Mouse (Mus musculus): Measurements from ENCODE around the gene Sdk2. TPM values are rescaled to one million over a fixed set of nuclear protein-coding genes. Genes with fewer than 3 reads are reported as not detected.

The Sdk2 gene
- total and polyA plus RNA-seq, 2 experiments from 2014 or later, result 1.9 to 18.5 TPM

DNA sequence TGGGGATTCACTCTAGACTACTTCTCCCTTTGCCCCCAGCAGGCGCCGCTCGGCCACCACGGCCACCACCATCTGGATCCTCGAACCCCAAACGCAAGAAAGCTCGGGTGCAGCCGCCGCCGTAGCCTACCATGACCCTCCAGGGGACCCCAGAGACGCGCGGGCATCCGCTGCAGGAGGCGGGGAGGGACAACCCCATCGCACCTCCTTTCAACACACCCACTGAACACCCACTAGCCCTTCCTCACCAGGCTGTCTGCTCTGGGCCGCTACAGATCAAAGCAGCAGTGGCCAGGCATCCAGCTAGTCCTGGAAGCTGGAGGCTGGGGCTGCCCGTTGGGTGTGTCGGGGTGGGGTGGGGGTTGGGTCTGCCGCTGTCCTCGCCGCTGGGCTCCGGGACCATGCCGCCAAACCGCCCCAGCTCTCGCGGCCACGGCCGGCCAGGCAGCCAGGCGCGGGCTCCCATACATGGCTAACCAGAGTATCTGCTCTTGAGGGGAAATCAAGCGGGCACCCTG lies 1.9 kb downstream of the Sdk2 start:
- Histone ChIP-seq H3K27me3 (ENCODE audit: insufficient read depth, low read length) (no peaks in the 10 kb centered on the region), H3K9me3 (ENCODE audit: low read length) (no peaks in the 10 kb centered on the region), H3K4me1 (ENCODE audit: insufficient read depth) (peaks cover 17% of the 10 kb centered on the region), H3K4me3 (ENCODE audit: low read depth, low read length) (peak overlapping the region; percentile 59), H3K4me2 (ENCODE audit: low read depth) (peak overlapping the region; percentile 87), H3K9ac (peak overlapping the region; percentile 57), H3K36me3 (ENCODE audit: insufficient read depth) (no peaks in the 10 kb centered on the region), H3K27ac (ENCODE audit: low read depth, low read length) (no peak overlapping the region)
- TF ChIP-seq CTCF (IDR thresholded peaks at IDR 0.05; ENCODE audit: low read depth), result peak; percentile 50
- WGBS, result under 1% methylated on average over 32 of the region's 32 CpGs
- peak; percentile 34 for DNase-seq
- no peak for ATAC-seq

DNA sequence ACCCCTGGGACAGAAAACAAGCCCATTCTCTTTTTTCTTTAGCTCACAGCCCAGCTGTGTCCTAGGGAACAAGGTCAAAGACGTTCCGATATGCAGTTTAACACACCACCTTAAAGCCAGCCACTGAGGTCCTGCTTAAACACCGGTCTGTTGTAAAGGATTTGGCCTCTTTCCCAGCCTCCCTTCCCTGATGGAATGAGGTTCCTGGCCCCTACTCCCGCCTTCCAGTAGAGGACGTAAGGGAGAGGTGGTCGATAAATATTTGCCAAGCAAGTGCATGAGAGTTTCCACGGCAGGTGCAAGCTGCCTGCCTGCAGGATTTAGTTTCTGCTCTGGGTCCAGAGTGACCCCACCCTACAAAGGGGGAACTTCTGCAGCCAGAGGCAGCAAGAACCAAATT lies 4.9 kb downstream of the Sdk2 start:
- peak overlapping the region; percentile 29 for H3K4me2 ChIP-seq (ENCODE audit: low read depth)
- H3K27ac ChIP-seq (ENCODE audit: low read depth, low read length), result no peak overlapping the region
- no peaks in the 10 kb centered on the region for H3K9me3 ChIP-seq (ENCODE audit: low read length)
- no peak for DNase-seq
- ATAC-seq, result no peak
- no peaks in the 10 kb centered on the region for H3K27me3 ChIP-seq (ENCODE audit: insufficient read depth, low read length)
- no peak overlapping the region for H3K9ac ChIP-seq
- no peak for TF ChIP-seq CTCF (IDR thresholded peaks at IDR 0.05; ENCODE audit: low read depth)
- H3K4me1 ChIP-seq (ENCODE audit: insufficient read depth), result peaks cover 14% of the 10 kb centered on the region; the same call in 1 of the 2 replicates
- no peak overlapping the region for H3K4me3 ChIP-seq (ENCODE audit: low read depth, low read length)
- WGBS, result 44% methylated on average over 7 of the region's 7 CpGs
- no peaks in the 10 kb centered on the region for H3K36me3 ChIP-seq (ENCODE audit: insufficient read depth)

DNA sequence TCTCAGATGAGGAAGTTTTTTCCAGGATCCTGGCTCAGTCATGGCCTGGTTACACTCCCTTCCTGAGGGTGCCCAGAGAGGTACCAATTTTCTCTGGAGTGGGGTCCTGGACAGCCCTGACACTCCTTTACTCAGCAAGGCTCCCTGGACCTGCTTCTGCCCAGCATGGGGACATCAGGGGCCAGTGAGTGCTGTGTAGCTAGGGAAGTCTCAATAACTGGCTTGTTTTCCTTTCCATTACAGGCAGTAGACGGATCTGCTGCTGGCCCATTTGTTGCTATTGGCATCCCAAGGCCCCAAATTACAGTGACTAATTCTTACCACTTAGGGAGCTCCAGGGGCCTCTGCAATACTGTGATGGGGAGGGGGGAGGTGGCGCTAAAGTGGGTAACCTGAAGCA lies 5.6 kb downstream of the Sdk2 start:
- H3K4me1 ChIP-seq (ENCODE audit: insufficient read depth), result peaks cover 14% of the 10 kb centered on the region; the same call in 1 of the 2 replicates
- H3K36me3 ChIP-seq (ENCODE audit: insufficient read depth), result no peaks in the 10 kb centered on the region
- no peak overlapping the region for H3K4me3 ChIP-seq (ENCODE audit: low read depth, low read length)
- H3K9me3 ChIP-seq (ENCODE audit: low read length), result no peaks in the 10 kb centered on the region
- WGBS, result 58% methylated on average over 2 of the region's 2 CpGs
- no peaks in the 10 kb centered on the region for H3K27me3 ChIP-seq (ENCODE audit: insufficient read depth, low read length)
- DNase-seq (no peak), ATAC-seq (no peak)
- no peak overlapping the region for H3K27ac ChIP-seq (ENCODE audit: low read depth, low read length)
- no peak overlapping the region for H3K4me2 ChIP-seq (ENCODE audit: low read depth)
- no peak for TF ChIP-seq CTCF (IDR thresholded peaks at IDR 0.05; ENCODE audit: low read depth)
- H3K9ac ChIP-seq, result no peak overlapping the region

DNA sequence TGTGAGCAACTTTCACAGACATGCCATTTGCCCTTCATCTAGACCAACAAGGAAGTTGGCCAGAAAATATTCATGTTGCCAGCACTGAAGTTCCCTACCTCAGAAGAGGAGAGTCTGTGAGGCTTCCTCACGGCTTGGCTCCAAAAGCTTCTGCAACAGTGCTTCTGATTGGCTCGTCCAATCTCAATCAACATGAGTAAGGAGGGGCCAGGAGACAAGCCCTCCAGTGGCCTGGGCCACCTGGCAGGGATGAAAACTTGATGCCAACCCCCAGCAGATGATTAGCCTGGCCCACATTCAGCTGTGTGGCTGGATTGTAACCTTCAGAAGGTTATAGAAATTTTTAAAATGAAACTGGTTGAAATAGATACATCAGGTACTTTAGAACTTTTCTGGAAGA lies 10.5 kb downstream of the Sdk2 start:
- Histone ChIP-seq H3K27me3 (ENCODE audit: insufficient read depth, low read length) (no peaks in the 10 kb centered on the region), H3K9me3 (ENCODE audit: low read length) (no peaks in the 10 kb centered on the region), H3K4me3 (ENCODE audit: low read depth, low read length) (no peak overlapping the region), H3K27ac (ENCODE audit: low read depth, low read length) (no peak overlapping the region), H3K4me1 (ENCODE audit: insufficient read depth) (no peaks in the 10 kb centered on the region), H3K36me3 (ENCODE audit: insufficient read depth) (no peaks in the 10 kb centered on the region), H3K9ac (no peak overlapping the region), H3K4me2 (ENCODE audit: low read depth) (no peak overlapping the region)
- TF ChIP-seq CTCF (IDR thresholded peaks at IDR 0.05; ENCODE audit: low read depth), result no peak
- WGBS, result 48% methylated on average over 2 of the region's 2 CpGs
- DNase-seq (no peak), ATAC-seq (no peak)

GRCm38 (mm10) chr11:114054581-114055315 lies 12.1 kb downstream of the Sdk2 start:
- 41% methylated on average over 17 of the region's 17 CpGs for WGBS
- ATAC-seq, result no peak
- Histone ChIP-seq H3K9me3 (ENCODE audit: low read length) (no peaks in the 10 kb centered on the region), H3K4me2 (ENCODE audit: low read depth) (no peak overlapping the region), H3K36me3 (ENCODE audit: insufficient read depth) (no peaks in the 10 kb centered on the region), H3K4me1 (ENCODE audit: insufficient read depth) (no peaks in the 10 kb centered on the region), H3K4me3 (ENCODE audit: low read depth, low read length) (no peak overlapping the region), H3K9ac (no peak overlapping the region), H3K27ac (ENCODE audit: low read depth, low read length) (no peak overlapping the region), H3K27me3 (ENCODE audit: insufficient read depth, low read length) (no peaks in the 10 kb centered on the region)
- DNase-seq, result no peak
- TF ChIP-seq CTCF (IDR thresholded peaks at IDR 0.05; ENCODE audit: low read depth), result no peak

DNA sequence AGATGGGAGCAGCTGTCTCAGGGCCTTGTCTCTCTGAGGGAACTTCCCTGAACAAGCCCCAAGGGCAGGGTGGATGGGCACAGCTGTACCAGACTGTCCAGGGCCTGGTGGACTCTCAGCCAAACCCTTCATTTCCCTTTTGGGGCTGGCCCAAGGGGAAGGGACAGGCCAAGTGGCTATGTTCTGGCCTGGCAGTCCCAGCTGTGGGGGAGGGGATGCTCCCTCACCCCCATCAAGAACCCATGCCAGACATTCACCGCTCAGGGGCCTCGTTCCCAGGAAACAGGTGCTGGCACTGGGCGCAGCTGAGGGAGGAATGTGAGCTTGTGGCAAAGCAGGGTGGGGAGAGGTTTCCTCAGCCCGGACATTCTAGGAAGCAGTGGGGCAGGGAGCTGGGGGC lies 15.5 kb downstream of the Sdk2 start:
- Histone ChIP-seq H3K36me3 (ENCODE audit: insufficient read depth) (no peaks in the 10 kb centered on the region), H3K27me3 (ENCODE audit: insufficient read depth, low read length) (no peaks in the 10 kb centered on the region), H3K9ac (no peak overlapping the region), H3K4me2 (ENCODE audit: low read depth) (no peak overlapping the region), H3K4me3 (ENCODE audit: low read depth, low read length) (no peak overlapping the region), H3K9me3 (ENCODE audit: low read length) (no peaks in the 10 kb centered on the region), H3K4me1 (ENCODE audit: insufficient read depth) (no peaks in the 10 kb centered on the region), H3K27ac (ENCODE audit: low read depth, low read length) (no peak overlapping the region)
- 56% methylated on average over 4 of the region's 4 CpGs for WGBS
- DNase-seq (peak; percentile 35), ATAC-seq (peak; percentile 42)
- TF ChIP-seq CTCF (IDR thresholded peaks at IDR 0.05; ENCODE audit: low read depth), result no peak

- Histone ChIP-seq H3K9ac (no peak overlapping the region), H3K9me3 (ENCODE audit: low read length) (no peaks in the 10 kb centered on the region), H3K27ac (ENCODE audit: low read depth, low read length) (no peak overlapping the region), H3K4me3 (ENCODE audit: low read depth, low read length) (no peak overlapping the region), H3K36me3 (ENCODE audit: insufficient read depth) (no peaks in the 10 kb centered on the region), H3K4me2 (ENCODE audit: low read depth) (no peak overlapping the region), H3K4me1 (ENCODE audit: insufficient read depth) (no peaks in the 10 kb centered on the region), H3K27me3 (ENCODE audit: insufficient read depth, low read length) (no peaks in the 10 kb centered on the region)
- 89% methylated on average over 3 of the region's 3 CpGs for WGBS
- no peak for TF ChIP-seq CTCF (IDR thresholded peaks at IDR 0.05; ENCODE audit: low read depth)
- no peak for ATAC-seq
- no peak for DNase-seq
These were observed 16.3 kb downstream of the Sdk2 start for GRCm38 (mm10) chr11:114050511-114050910.

Measured in forebrain, postnatal 0 days (tissue).